Mouse (Mus musculus) thymus, adult 18-20 months (tissue): ENCODE measurements around the gene Pglyrp4.
"Not testable (repeated sequence)": the region's sequence is repeated elsewhere in the genome, so short reads cannot be mapped to it uniquely, and the experiment has no call there.

Experiments used
- DNase-seq, 2 experiments: peaks; one replicate each; pipeline ENCODE4 v3.0.0; 2022; ENCODE audit warnings: mixed read lengths in 2 of 2

The Pglyrp4 gene

DNA sequence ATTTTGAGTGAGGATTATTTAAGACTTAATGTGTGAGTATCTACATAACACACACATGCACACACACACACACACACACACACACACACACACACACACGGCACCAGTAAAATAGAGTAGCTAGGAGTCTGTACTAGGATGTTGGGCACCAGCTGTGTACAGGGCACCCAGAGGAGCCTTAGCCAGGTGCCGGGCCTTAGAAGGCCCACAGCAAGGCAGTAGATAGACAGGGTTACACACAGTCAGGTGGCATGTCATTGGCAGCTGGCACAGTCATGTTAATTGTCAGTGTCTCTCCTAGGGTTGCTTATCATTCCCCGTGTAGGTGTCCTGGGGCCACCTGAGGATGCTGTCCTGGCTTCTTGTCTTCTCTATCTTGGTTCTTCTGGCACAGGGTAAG lies at the start of gene Pglyrp4:
TSS of gene Pglyrp4 (plus strand) at position 301 of the 400 bp plus-strand sequence.
- no peak for DNase-seq

DNA sequence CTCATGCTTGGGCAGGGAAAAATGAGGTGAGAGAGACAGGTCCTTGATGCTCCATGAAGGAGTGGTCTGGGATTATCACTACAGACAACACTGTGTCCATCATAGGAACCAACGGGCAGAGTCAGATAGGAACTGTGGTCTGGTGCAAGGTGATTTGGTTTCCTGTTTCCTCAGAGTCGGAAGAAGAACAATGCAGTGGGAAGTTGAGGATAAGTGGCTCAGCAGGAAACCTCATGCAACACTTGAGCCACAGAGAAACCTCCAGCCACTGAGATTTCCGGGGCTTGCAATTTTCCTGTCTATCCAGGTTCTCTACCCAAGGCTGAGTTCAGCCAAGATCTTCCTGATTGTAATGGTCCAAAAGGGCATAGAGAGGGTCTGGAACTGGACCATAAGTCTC lies 48.0 kb upstream of the Pglyrp4 start:
- DNase-seq, result no peak

- DNase-seq, result no peak
Measured at GRCm38 (mm10) chr3:90683929-90684328, 42.8 kb upstream of the Pglyrp4 start.

DNA sequence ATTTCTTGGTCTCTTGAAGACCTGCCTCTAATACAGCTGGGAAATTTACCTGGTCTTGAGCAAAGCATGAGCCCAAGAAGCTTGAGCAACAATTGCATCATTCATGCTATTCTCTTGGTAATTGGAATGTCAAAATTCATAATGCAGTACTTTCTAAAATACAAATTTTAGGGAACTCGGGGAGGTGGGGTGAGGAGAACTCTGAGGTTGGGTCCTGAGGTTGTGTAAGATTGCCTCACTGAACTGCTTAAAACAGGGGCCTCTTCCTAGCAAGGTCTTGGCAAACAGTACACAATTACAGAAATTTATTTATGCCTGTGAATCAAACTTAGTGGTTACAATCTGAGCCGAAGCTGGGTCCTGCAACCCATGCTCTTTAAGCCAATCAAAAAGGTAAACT lies 39.9 kb upstream of the Pglyrp4 start:
- no peak for DNase-seq

DNA sequence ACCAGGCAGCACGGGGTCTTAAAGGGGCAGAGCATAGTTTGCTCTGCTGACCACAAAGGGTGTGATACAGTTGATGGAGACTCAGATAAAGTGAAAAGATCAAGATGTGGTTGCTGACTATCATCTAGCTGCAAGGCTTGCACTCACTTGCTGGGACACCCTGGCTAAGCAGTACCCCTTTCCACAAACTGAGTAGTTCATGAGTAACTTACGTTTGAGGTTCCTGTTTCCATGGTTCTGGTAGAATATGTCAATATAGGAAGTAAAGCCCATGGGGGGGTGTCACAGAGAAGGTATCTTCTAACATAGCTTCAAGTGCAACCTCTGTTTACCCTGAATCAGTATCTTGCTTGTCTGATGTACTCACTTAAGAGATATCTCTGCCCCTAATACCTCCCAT lies 33.2 kb upstream of the Pglyrp4 start:
- no peak for DNase-seq

DNA sequence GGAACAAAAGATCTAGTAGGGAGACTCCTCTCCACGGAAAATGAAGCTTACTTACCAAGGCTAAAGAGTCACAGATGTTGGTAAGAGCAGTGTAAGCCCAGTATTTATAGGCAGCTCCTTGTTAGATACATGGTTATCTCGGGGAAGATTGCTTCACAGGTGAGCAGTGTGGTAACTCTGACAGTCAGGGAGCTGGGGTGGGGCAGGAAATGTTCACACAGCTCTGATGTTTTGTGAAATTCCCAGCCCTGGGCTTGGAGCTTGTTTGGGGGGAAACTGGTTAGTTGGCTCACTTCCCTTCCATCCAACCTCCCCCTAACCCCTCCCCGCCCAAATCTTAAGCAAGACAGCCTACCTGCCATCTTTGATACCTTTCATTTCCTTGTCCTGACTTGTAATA lies 31.1 kb upstream of the Pglyrp4 start, which contains the start of gene S100a9:
TSS of gene S100a9 (minus strand) at position 109 of the 400 bp plus-strand sequence.
- no peak for DNase-seq

GRCm38 (mm10) chr3:90702244-90702643 lies 24.5 kb upstream of the Pglyrp4 start:
- DNase-seq, result no peak

DNA sequence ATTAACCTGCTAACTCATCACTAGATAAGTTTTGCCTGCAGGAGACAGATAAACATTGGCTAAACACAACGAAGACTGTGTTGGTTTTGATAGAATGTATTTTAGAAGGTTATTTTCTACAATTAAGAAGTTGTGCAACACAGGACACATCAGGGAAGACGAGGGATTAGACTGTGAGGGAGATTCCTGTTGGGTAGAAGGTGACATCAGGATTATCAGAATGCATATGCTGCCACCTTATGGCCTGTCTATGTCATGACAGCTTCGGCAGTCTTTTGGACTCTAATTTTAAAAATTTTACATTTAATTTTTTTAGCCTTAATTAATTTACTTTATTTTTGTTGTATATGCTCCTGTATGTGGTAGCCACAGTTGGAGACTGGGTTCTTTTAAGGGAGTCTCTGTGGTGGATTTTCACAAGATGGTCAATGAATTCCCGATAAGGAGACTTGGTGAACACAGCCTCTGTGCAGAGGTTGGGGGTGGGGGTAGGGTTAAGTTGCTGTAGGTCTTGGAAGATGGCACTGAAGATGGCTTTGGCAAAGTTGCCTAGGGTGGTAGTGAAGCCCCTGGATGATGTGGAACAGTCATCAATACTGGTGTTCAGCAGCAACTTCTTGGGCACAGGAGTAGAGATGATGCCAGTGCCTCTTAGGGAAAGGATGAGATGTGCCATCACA lies 18.0 kb upstream of the Pglyrp4 start:
- no peak for DNase-seq

- peak; percentile 48 to 60 for DNase-seq
Measured at GRCm38 (mm10) chr3:90709591-90710460, 16.9 kb upstream of the Pglyrp4 start.

DNA sequence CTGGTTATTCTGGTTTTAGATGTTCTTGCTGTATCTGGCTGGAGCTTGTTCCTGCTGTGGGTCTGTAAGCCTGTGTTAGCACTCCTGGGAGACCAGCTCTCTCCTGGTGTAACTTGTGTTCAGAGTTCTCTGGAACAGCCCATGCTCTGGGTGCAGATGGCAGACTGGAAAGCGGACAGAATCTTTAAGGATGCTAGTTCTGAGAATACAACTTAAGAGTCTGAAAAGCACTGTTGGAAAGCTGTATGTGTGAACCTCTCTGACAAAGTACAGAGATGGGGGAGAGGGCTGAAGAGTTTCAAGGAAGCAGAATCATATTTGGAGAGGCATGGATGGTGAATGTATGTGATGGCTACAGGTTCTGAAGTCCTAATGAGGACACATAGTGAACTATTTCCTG lies 23.0 kb downstream of the Pglyrp4 start:
- no peak for DNase-seq

DNA sequence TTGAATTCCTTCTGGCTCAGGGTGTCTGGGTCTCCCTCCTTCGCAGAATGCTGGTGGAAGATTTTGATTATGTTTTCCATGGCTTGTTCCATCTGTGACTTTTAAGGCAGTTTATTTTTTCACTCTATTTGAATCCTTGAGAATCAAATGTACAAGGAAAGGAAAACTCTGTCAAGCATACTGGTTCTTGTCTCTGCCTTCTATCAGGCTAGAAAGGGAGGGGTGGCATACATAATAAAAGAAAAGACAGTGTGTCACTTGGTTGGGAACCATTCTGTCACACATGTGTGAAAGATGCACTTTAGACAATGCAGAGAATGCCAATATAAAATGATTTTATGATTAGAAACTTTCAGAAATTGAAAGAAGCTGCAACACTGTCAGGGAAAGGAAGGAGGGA lies 51.1 kb downstream of the Pglyrp4 start, which contains the start of gene Gm5849:
TSS of gene Gm5849 (minus strand) at position 101 of the 400 bp plus-strand sequence.
- not testable (repeated sequence) for DNase-seq
